Mouse (Mus musculus) embryonic facial prominence, embryonic 15.5 days (tissue): ENCODE results near the gene Tax1bp3. TPM values are rescaled to one million over a fixed set of nuclear protein-coding genes. Genes with fewer than 3 reads are reported as not detected.
A peak's percentile ranks its signal among the peaks of the same experiment; 100 is the strongest.

ENCODE experiments used
- ATAC-seq: fragments of 200-750 bp; cut with Nextera tagmentation; 2 replicates; pipeline ENCODE4 v1.8.0; 2017; ENCODE audit warnings: low read depth, moderate TSS enrichment; ENCODE audit not compliant: insufficient number of reproducible peaks, low FRiP score, low TSS enrichment
- H3K27ac ChIP-seq: fragments of 300-500 bp; sonication (generic); replicated peaks from 2 replicates; pipeline ENCODE4 v1.5.1; 2015; ENCODE audit warnings: mild to moderate bottlenecking, inconsistent platforms
- H3K27me3 ChIP-seq: fragments of 300-500 bp; sonication (generic); 2 replicates; pipeline ENCODE4 v1.6.1; 2015; ENCODE audit warnings: inconsistent platforms
- H3K36me3 ChIP-seq: fragments of 300-500 bp; sonication (generic); 2 replicates; pipeline ENCODE4 v1.6.1; 2015; ENCODE audit warnings: mild to moderate bottlenecking, inconsistent platforms
- H3K4me1 ChIP-seq: fragments of 300-500 bp; sonication (generic); 2 replicates; pipeline ENCODE4 v1.6.1; 2015; ENCODE audit warnings: inconsistent platforms
- H3K4me2 ChIP-seq: fragments of 300-500 bp; sonication (generic); replicated peaks from 2 replicates; pipeline ENCODE4 v1.6.1; 2015; ENCODE audit warnings: mild to moderate bottlenecking, inconsistent platforms
- H3K4me3 ChIP-seq: fragments of 300-500 bp; sonication (generic); replicated peaks from 2 replicates; pipeline ENCODE4 v1.5.1; 2015; ENCODE audit warnings: mild to moderate bottlenecking, inconsistent platforms
- H3K9ac ChIP-seq: fragments of 300-500 bp; sonication (generic); 2 replicates; pipeline ENCODE4 v1.6.1; 2015; ENCODE audit warnings: inconsistent platforms
- H3K9me3 ChIP-seq: fragments of 300-500 bp; sonication (generic); replicated peaks from 2 replicates; pipeline ENCODE4 v1.6.1; 2016; ENCODE audit warnings: inconsistent platforms
- WGBS: fragments of 180-500 bp; shearing (Covaris S2); methylation state at CpG from one replicate; pipeline ENCODE4 v1.1.7; 2015; 5-methylcytosine and 5-hydroxymethylcytosine counted together
- polyA plus RNA-seq: library from polyadenylated mRNA; unstranded; fragments of >200 nt; fragmentation: Nextera tagmentation; extraction: Ambion mirVana; gene quantifications from 2 replicates; pipeline ENCODE4 v1.2.1, GENCODE M21; 2015

Tax1bp3 gene
- polyA plus RNA-seq, 1 experiment from 2014 or later, result 210 TPM

- Histone ChIP-seq H3K4me1 (0 out of 2 replicates have a peak, but pooled peaks cover 3% of the 10 kb centered on the region), H3K27me3 (no peaks in the 10 kb centered on the region), H3K9me3 (no peaks in the 10 kb centered on the region), H3K4me3 (no peak overlapping the region), H3K36me3 (no peaks in the 10 kb centered on the region), H3K9ac (no peak overlapping the region), H3K4me2 (no peak overlapping the region), H3K27ac (no peak overlapping the region)
- ATAC-seq, result no peak
- 75% methylated on average over 9 of the region's 9 CpGs for WGBS
Measured at GRCm38 (mm10) chr11:73148209-73148608, 28.7 kb upstream of the Tax1bp3 start.

DNA sequence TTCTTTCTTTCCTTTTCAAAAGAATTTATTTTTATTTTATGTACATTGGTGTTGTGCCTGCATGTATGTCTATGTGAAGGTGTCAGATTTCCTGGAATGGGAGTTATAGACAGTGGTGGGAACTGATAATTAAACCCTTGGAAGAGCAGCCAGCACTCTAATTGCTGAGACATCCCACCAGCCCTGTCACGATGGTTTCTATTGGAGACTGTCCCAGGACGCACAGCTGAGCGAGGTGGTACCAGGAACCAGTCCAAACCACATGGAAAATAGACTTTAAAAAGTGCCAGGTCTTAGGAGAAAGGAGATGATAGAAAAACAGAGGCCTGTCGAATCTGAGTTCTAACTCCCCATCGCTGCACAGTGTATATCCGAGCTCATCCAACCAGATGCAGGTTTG lies 21.8 kb upstream of the Tax1bp3 start:
- no peak overlapping the region for H3K9ac ChIP-seq
- H3K36me3 ChIP-seq, result no peaks in the 10 kb centered on the region
- WGBS, result 50% methylated on average over 6 of the region's 6 CpGs
- no peak overlapping the region for H3K4me3 ChIP-seq
- no peaks in the 10 kb centered on the region for H3K9me3 ChIP-seq
- peaks cover 2% of the 10 kb centered on the region for H3K4me1 ChIP-seq
- H3K27me3 ChIP-seq, result peaks cover 22% of the 10 kb centered on the region
- H3K27ac ChIP-seq, result no peak overlapping the region
- H3K4me2 ChIP-seq, result no peak overlapping the region
- ATAC-seq, result no peak

GRCm38 (mm10) chr11:73159957-73160810 lies 16.7 kb upstream of the Tax1bp3 start, which contains the start of gene P2rx5:
TSS of gene P2rx5 (plus strand) at chr11:73160421.
- peaks cover 12% of the 10 kb centered on the region for H3K4me1 ChIP-seq
- peaks cover 37% of the 10 kb centered on the region for H3K27me3 ChIP-seq
- no peaks in the 10 kb centered on the region for H3K9me3 ChIP-seq
- no peak within 1 kb of the TSS for H3K27ac ChIP-seq
- H3K4me2 ChIP-seq, result peak within 1 kb of the TSS; percentile 83
- ATAC-seq, result peak; percentile 64; the same call in 1 of the 2 replicates
- no peaks in the 10 kb centered on the region for H3K36me3 ChIP-seq
- H3K9ac ChIP-seq, result peak within 1 kb of the TSS; percentile 33
- 4% methylated on average over 49 of the region's 49 CpGs for WGBS
- H3K4me3 ChIP-seq, result peak within 1 kb of the TSS; percentile 43

GRCm38 (mm10) chr11:73160811-73161200 lies 16.1 kb upstream of the Tax1bp3 start:
- H3K36me3 ChIP-seq, result no peaks in the 10 kb centered on the region
- H3K27ac ChIP-seq, result no peak overlapping the region
- H3K4me1 ChIP-seq, result peaks cover 12% of the 10 kb centered on the region
- peak overlapping the region; percentile 83 for H3K4me2 ChIP-seq
- 0 out of 2 replicates have a peak, but pooled peaks have one; percentile 44 for ATAC-seq
- H3K4me3 ChIP-seq, result peak overlapping the region; percentile 43
- H3K27me3 ChIP-seq, result peaks cover 37% of the 10 kb centered on the region
- H3K9me3 ChIP-seq, result no peaks in the 10 kb centered on the region
- H3K9ac ChIP-seq, result no peak overlapping the region
- WGBS, result 26% methylated on average over 6 of the region's 6 CpGs

DNA sequence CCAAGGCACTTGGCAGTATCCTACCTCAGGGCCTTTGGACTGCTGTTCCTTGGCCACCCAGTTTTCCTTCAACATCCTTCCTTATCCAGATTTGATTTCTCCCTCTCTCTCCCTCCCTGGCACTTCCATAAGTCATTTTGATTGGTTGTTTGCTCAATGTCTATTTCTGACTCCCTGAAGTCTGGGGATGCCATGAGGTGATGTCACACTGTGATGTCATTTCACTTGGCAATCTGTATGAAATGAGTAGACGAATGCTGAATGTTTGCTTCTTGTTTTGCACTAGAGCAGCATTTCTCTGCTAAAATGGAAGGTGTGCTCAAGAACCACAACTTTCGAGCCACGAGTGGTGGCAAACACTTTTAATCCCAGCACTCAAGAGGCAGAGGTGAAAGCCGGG lies 15.3 kb upstream of the Tax1bp3 start:
- peaks cover 36% of the 10 kb centered on the region for H3K27me3 ChIP-seq
- H3K36me3 ChIP-seq, result no peaks in the 10 kb centered on the region
- no peak overlapping the region for H3K27ac ChIP-seq
- H3K4me3 ChIP-seq, result no peak overlapping the region
- no peak overlapping the region for H3K4me2 ChIP-seq
- 89% methylated on average over 4 of the region's 4 CpGs for WGBS
- ATAC-seq, result no peak
- no peaks in the 10 kb centered on the region for H3K9me3 ChIP-seq
- no peak overlapping the region for H3K9ac ChIP-seq
- H3K4me1 ChIP-seq, result peaks cover 12% of the 10 kb centered on the region

- Histone ChIP-seq H3K4me3 (no peak overlapping the region), H3K27ac (no peak overlapping the region), H3K4me1 (peaks cover 12% of the 10 kb centered on the region), H3K9me3 (no peaks in the 10 kb centered on the region), H3K9ac (no peak overlapping the region), H3K36me3 (no peaks in the 10 kb centered on the region), H3K4me2 (no peak overlapping the region), H3K27me3 (peaks cover 32% of the 10 kb centered on the region)
- 88% methylated on average over 5 of the region's 5 CpGs for WGBS
- no peak for ATAC-seq
Measured at GRCm38 (mm10) chr11:73162284-73162683, 14.6 kb upstream of the Tax1bp3 start.

- no peaks in the 10 kb centered on the region for H3K9me3 ChIP-seq
- WGBS, result 85% methylated on average over 8 of the region's 8 CpGs
- no peak for ATAC-seq
- H3K4me1 ChIP-seq, result peaks cover 9% of the 10 kb centered on the region; the same call in 1 of the 2 replicates
- H3K27me3 ChIP-seq, result no peaks in the 10 kb centered on the region
- H3K4me3 ChIP-seq, result no peak overlapping the region
- H3K4me2 ChIP-seq, result no peak overlapping the region
- no peaks in the 10 kb centered on the region for H3K36me3 ChIP-seq
- no peak overlapping the region for H3K9ac ChIP-seq
- no peak overlapping the region for H3K27ac ChIP-seq
Measured at GRCm38 (mm10) chr11:73168071-73168470, 8.8 kb upstream of the Tax1bp3 start.

DNA sequence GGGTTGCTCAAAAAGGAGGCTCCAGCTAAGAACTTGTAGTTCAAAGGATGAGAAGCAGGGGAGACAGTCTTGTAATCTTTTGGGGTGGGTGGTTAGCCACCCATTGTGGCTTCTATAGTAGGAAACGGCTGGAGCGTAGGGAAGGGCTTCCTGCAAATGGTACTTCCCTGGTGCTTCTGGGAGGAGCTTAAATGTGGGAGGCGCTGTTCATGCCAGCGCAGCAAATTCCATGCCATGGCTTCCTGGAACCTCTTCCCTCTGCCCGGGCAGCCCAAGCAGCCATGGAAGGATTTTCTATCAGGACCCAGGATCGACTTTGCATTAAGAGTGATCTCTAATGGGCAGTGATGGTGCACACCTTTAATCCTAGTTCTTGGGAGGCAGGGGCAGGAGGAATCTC lies 8.3 kb upstream of the Tax1bp3 start:
- Histone ChIP-seq H3K4me1 (peaks cover 9% of the 10 kb centered on the region; the same call in 1 of the 2 replicates), H3K27me3 (no peaks in the 10 kb centered on the region), H3K27ac (no peak overlapping the region), H3K9me3 (no peaks in the 10 kb centered on the region), H3K36me3 (no peaks in the 10 kb centered on the region; the same call in 1 of the 2 replicates), H3K4me2 (no peak overlapping the region), H3K9ac (no peak overlapping the region), H3K4me3 (no peak overlapping the region)
- 79% methylated on average over 6 of the region's 6 CpGs for WGBS
- no peak for ATAC-seq

GRCm38 (mm10) chr11:73169231-73169630 lies 7.7 kb upstream of the Tax1bp3 start:
- 47% methylated on average over 4 of the region's 4 CpGs for WGBS
- ATAC-seq, result no peak

DNA sequence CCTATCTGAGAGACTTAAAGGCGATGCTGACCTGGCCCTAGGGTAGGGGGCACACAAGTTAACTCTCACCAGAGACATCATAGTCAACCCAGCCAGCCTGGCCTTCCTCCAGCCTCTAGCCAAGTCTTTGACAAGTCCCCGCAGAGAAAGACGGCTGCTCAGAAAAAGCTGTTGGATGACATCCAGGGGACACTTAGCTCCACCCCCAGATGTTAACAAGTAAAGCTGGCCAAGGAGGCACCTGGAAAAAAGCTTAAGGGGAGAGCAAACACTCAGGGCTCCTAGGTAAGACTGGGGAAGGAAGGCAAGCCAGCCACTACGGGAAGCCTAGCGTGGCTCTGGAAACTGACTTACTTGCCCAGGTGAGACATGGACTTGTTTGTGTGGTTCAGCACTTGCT lies 4.7 kb upstream of the Tax1bp3 start:
- no peak overlapping the region for H3K9ac ChIP-seq
- H3K9me3 ChIP-seq, result no peaks in the 10 kb centered on the region
- 44% methylated on average over 5 of the region's 5 CpGs for WGBS
- peaks cover 20% of the 10 kb centered on the region for H3K4me1 ChIP-seq
- no peak overlapping the region for H3K27ac ChIP-seq
- H3K4me2 ChIP-seq, result no peak overlapping the region
- H3K4me3 ChIP-seq, result no peak overlapping the region
- no peaks in the 10 kb centered on the region for H3K27me3 ChIP-seq
- ATAC-seq, result no peak
- H3K36me3 ChIP-seq, result peaks cover 5% of the 10 kb centered on the region

More at GRCm38 (mm10) chr11:73169231-73169630, 7.7 kb upstream of the Tax1bp3 start:
- no peak overlapping the region for H3K27ac ChIP-seq
- no peak overlapping the region for H3K9ac ChIP-seq
- H3K4me1 ChIP-seq, result peaks cover 9% of the 10 kb centered on the region; the same call in 1 of the 2 replicates
- no peaks in the 10 kb centered on the region for H3K9me3 ChIP-seq
- no peak overlapping the region for H3K4me3 ChIP-seq
- H3K4me2 ChIP-seq, result no peak overlapping the region
- H3K27me3 ChIP-seq, result no peaks in the 10 kb centered on the region
- peaks cover 1% of the 10 kb centered on the region; the same call in 1 of the 2 replicates for H3K36me3 ChIP-seq

- no peak for ATAC-seq
- no peak overlapping the region for H3K27ac ChIP-seq
Measured at GRCm38 (mm10) chr11:73175612-73176011, 1.3 kb upstream of the Tax1bp3 start.

More at GRCm38 (mm10) chr11:73175612-73176011, 1.3 kb upstream of the Tax1bp3 start:
- H3K36me3 ChIP-seq, result peaks cover 7% of the 10 kb centered on the region
- peak overlapping the region; percentile 67 for H3K4me2 ChIP-seq
- peaks cover 35% of the 10 kb centered on the region for H3K4me1 ChIP-seq
- peak overlapping the region; percentile 98 for H3K4me3 ChIP-seq
- no peaks in the 10 kb centered on the region for H3K27me3 ChIP-seq
- peak overlapping the region; percentile 96; the same call in 1 of the 2 replicates for H3K9ac ChIP-seq
- 32% methylated on average over 8 of the region's 8 CpGs for WGBS
- no peaks in the 10 kb centered on the region for H3K9me3 ChIP-seq
